Mouse (Mus musculus) WW6 (cell line): ENCODE results near the gene Slfn3.
"Not testable (repeated sequence)": the region's sequence is repeated elsewhere in the genome, so short reads cannot be mapped to it uniquely, and the experiment has no call there.

Experiments
- DNase-seq: peaks from one replicate; pipeline ENCODE4 v3.0.0-alpha.2; 2013; ENCODE audit warnings: low read depth, low spot score

Slfn3 gene

DNA sequence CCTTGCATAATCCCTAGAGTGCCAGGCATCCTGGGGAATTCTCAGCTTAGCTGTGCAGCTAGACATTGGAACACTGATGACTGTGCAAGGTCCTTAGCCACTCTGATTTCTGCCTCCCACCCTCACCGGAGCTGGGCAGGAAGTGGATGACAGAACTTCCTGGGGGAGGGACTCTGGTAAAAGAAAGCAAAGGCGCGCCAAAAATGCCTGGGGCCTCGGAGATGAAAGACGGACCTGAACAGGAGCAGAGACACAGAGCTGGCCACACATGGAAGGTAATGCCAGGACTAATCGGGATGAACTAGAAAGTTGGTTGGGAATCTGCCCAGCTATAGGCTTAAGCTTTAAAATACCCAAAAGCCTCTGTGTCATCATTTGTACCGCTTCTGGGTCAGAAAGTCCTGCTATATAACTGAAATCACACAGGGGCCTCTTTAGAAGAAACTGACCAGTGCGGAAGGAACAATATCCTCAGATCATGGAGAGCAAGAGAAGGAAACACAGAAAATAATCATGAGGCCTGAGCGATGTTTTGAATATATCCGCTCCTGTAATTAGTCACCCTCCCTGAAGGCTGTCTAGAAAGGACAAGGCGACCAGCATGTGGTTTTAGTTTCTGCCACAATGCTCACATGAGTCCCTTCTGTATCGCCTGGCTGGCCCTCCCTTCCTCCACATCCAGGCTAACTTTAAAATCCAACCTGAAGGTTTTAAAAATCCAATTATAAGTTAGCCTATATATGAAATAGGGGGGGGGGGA lies at the start of gene Slfn3:
TSS of gene Slfn3 (plus strand) at position 197 of the 760 bp plus-strand sequence.
- no peak for DNase-seq

DNA sequence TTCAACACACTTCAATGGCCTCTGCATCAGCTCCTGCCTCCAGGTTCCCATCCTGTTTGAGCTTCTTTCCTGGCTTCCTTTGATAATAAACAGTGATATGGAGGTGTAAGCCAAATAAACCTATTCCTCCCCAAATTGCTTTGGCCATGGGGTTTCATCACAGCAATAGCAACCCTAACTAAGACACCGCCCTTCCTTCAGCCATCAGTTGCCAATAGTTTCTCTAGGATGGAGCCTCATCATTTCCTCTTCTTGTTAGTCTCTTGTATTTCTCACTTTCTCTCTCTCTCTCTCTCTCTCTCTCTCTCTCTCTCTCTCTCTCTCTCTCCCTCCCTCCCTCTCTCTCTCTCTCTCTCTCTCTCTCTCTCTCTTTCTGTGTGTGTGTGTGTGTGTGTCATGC lies 42.2 kb upstream of the Slfn3 start:
- DNase-seq = not testable (repeated sequence)

DNA sequence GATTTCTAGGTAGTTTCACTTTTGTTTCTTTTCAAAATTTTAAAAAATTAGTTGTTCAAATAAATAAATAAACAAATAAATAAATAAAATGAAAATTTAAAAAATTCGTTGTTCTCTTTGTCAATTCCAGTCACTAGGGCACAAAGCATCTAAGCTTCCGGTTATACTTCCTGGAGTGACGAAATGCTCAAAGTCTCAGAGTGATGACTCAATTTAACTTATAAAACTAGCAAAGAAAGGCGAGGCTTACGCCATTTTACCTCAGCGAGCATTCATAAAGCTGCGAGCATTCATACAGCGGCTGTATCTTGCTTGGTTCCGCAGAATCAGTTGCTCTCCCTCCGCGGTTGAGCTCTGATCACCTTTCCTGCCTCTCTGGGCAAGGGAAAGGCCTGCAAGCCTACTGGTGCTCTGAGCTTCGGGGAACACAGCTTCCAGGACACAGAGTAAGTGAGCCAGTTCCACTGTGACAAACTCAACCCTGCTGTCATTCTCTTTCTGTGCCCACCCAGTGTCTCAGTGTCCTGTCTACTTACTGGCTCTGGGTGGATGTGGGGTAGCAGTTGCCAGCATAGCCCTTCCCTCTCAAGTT lies 16.1 kb upstream of the Slfn3 start, which contains the start of gene Slfn4:
TSS of gene Slfn4 (plus strand) at position 239 of the 592 bp plus-strand sequence.
- DNase-seq = no peak

DNA sequence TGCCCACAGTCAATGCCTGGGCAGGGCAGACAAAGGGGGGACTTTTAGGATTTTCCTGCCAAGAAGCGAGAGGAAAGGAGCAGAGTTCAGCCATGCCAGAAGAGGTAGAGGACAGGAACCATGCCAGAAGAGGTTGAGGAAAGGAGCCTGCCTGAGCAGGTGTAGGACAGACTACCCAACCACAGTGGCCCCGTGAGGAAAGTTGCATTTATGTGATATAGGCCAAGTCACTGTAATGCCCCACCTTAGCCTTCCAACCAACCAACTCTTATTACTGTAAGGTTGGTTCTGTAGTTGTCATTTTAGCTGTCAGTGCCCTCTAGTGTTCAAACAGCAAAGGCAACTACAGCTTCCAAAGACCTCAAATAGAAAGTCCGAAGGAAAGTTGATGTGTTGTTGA lies 871 bp downstream of the Slfn3 start:
- DNase-seq = no peak

DNA sequence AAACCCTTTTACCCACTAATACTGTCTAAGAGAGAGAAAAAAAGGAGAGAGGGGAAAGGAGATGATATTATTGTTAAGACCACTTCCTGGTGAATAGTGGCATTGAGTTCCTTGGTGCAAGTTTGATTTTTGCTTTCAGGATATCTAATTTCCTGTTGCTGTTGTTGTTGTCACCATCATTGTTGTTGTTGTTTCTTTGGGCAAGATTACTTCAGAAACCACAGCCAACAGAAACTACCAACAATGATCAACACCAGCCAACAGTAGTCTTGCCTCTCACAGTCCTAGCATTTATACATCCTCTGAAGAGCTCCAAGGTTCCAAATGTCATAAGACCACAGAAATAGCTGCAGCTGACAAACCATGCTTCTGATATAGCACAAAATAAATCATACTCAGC lies 13.9 kb downstream of the Slfn3 start:
- no peak for DNase-seq

DNA sequence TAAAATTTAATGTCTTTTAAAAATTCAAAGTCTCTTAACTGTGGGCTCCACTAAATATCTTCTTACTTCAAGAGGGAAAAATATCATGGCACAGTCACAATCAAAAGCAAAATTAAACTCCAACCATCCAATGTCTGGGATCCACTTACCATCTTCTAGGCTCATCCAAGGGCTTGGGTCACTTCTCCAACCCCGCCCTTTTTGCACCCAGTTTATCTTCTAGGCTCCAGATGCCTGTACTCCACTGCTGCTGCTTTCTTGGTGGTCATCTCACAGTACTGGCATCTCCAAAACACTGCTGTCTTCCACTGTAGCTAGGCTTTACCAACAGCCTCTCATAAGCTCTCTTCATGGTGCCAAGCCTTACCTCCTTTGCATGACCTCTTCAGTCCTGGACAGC lies 25.0 kb downstream of the Slfn3 start:
- DNase-seq = no peak

DNA sequence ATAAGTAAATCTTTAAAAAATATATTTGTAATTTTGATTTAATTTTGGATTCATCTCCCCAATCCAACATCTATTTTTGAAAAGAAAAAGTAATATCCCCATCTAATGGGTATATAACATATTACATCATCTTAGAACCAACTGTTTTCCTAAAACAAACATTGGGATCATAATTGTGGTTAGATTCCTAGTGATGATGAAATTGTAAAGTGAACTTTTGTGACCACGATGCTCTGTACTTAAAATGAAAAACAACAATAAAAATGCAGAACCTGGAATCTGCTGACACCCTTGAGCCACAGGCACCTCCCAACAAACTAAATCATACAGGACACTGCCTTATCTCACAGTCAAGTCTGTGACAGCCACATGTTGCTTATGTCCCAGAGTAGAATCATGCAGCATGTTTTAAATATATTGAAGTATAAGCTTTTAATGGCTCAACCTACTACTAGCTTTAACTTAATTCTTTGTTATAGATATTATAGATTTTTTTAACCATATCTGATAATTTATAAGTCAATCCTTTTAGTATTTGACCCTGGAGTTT lies 30.3 kb downstream of the Slfn3 start:
- no peak for DNase-seq

DNA sequence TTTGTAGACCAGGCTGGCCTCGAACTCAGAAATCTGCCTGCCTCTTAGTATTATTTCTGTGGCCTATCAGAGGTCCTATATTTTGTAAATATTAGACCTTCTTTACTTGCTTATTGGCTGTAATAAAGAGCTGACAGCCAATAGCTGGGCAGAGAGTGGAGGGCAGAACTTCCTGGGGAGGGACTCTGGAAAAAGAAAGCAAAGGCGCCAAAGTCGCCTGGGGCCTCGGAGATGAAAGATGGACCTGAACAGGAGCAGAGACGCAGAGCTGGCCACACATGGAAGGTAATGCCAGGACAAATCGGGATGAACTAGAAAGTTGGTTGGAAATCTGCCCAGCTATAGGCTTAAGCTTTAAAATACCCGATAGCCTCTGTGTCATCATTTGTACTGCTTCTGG lies 32.2 kb downstream of the Slfn3 start:
- DNase-seq = no peak

DNA sequence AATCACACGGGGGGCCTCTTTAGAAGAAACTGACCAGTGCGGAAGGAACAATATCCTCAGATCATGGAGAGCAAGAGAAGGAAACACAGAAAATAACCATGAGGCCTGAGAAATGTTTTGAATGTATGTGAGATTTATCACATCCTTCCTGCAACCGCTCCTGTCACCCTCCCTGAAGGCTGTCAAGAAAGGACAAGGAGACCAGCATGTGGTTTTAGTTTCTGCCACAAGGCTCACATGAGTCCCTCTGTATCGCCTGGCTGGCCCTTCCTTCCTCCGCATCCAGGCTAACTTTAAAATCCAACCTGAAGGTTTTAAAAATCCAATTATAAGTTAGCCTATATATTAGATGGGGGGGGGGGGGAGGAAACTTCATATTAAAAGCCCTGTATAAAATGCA lies 32.7 kb downstream of the Slfn3 start:
- not testable (repeated sequence) for DNase-seq

DNA sequence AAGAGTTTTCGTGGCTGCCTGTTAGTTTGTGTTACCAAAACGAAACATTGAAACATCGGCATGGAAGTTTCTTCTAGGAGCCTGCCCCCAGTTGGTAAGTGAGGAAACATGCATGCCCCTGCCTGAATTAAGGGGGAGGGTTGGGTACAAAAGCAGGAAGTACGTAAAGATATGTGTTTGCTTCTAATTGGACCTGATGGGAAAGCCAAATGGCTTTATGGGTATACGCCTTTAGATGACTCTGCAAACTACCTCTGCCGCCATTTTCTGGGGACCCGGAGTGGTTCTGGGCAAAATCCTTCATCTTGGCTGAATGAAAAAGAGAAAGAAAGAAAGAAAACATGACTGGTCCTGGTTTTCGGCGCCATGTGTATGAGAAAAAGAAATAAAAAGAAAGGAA lies 33.1 kb downstream of the Slfn3 start:
- no peak for DNase-seq

DNA sequence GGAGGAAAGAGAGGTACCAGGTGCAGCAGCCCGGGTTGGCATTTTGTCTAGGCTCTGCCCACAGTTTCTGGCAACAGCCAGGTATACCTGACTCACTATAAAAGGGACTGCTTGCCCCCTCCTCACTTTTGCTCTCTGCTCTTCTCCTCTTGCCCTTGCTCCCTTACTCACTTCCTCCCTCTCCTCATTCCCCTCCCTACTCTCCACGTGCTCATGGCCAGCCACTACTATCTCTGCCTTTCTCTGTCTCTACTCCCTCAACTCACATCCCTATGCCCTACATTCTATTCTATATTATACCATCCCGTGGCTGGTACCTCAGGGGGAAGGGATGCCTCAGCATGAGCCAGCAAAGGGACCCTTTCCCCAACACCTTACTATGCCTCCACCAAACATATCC lies 33.6 kb downstream of the Slfn3 start:
- no peak for DNase-seq

DNA sequence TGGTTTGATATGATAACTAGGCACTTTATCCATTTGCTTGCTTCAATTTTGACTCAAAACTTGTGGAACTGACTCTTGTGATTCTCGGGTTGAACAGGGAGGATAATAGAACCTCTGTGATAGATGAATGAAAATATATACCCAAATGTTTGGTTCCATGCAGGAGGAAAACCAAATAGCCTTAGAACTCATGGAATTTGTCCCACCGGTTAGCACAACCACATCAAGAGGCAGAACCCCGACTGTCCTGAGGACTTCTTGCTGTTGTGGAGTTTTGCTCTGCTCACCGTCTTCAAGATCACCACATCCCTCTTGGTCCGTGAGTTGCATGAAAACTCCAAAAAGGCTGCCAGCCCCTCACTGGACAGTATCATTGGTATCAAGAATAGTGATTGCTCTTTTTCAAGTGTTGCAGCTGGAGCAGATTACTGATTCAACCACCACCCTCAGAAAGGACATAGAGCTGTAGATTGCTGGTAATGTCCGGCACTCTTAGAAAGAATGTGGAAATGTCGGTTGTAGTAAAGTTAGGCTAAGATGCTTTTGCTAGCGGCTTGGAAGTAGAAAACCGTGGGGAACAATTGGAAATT lies 34.3 kb downstream of the Slfn3 start:
- DNase-seq = no peak

DNA sequence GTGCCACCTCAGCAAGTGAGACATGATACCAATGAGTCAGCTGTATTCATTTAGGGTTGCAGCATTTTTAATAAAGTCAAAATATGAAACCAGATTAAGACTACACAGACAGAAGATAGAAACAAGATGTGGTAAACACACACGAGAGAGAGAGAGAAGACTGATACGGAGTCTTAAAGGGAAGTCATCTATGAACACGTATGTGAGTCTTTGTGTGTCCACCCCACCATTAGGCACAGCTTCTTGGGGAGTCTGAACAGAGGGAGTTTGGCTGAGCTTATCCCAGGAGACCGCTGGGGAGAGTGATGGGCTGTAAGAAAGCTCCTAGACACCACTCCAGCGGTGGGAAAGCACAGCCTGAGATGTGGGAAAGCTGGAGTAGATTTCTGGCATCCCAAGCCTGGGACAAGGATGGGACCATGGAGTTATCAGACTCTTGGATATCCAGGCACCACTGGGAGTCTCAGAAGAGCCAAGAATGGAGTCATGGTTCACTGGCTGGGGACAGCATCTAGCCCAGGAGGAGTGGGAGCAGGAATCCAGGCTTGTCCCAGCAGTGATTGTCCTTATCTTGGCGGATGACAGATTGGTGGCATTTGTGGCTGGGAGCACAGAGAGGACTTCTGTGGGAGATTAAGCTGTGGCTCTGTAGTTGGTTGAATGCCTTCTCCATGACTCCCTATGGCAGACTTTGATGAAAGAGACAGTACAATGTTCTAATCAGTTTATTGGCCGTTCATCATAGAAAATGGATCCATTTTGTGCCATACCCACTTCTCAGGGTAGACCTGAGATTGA lies 37.0 kb downstream of the Slfn3 start:
- DNase-seq = no peak

DNA sequence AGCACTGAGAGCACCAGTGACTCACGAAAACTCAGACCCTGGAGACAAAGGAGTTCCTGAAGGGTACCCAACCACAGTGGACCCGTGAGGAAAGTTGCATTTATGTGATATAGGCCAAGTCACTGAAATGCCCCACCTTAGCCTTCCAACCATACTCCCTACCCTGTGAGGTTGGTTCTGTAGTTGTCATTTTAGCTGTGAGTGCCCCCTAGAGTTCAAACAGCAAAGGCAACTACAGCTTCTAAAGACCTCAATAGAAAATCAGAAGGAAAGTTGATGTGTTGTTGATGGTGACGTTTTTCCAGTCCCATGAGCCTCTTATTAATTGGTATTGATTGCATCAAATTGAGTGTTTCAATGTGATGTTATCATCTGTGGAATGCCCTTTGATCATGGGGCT lies 39.8 kb downstream of the Slfn3 start:
- DNase-seq = no peak

DNA sequence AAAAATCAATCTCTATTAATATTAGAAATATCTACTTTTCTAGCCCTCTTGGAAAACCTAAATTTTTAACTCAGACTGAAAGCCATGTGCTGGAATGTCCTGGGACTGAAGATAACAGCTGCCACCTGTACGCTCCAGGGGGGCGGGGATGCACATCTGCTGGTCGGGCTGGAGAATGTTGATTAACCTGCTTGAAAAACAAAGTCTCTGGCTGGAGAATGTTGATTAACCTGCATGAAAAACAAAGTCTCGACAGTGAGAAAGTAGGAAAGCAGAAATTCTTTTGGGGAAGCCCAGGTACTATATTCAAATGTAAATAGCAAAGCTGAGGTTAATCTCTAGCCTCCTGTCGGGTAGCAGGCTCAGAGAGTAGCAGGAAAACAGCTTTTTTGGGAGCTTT lies 42.5 kb downstream of the Slfn3 start:
- DNase-seq = not testable (repeated sequence)

DNA sequence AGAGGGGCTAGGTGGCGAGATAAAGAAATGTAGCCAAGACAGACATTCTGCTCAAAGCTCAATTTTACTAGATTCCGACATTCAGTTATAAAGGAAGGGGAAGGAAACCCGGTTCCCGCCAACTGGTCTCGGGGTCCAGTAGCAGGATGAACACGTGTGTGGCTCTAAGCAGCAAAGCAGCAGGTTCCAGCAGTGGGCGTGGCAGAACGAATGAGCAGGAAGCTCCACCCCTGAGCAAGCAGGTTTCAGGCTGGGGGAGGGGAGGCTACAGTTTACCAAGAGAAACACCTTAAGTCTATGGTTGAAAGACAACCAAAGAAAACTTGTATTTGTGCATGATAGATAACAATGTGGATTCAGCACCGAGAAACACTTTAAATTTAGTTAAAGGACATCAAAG lies 46.3 kb downstream of the Slfn3 start:
- DNase-seq = not testable (repeated sequence)

DNA sequence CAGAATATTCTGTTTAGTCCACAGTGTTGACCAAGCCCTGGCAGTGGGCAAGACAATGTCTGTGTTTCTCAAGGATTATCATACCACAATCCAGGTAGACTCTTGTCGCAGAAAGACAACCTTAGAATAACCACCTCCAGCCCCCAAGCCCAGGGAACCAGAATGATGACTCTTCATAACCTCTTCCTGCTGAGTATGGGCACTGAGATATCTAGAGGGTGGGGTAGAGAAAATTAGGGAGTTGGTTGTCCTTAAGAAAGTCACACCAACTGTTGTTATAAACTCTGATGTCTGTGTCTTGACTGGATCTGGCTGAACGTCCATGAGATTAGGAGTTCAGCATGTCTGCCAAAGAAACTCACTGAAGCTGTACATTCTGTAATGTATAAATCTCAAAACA lies 47.3 kb downstream of the Slfn3 start:
- no peak for DNase-seq

DNA sequence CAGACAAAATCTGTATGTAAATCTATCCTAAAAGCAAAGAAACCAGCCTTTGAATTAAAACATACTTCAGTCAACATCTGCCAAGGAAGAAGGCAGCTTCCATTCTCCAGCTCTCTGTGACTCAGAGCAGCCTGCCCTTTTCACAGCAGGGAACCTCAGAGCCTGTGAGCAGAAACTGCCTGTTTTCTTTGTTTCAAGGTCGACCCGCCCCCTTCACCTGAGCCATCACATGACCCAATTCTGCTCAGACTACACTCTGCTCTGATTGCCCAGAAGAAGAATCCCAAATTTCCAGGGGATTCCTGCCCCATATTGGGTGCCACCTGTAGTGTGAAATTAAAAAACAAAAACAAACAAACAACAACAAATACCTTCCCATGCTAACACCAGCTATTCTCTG lies 48.7 kb downstream of the Slfn3 start:
- no peak for DNase-seq

DNA sequence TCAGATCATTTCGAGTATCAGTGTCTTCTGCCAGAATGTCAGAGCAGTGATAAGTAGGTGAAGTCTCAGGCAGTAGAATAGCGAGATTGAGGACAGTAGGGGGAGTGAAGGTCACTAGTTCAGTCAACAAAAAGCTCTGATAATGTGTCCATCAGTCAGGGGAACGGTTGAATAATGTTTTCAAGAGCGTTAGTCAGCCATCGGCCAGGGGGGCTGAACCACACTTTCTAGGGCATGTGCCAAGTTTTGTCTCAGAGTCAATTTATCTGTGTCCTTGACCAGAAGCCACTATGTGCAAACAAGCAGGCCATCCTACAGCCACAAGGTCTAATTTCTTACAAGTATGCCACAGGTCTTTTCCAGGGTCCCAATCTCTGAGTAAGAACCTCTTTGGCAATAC lies 66.1 kb downstream of the Slfn3 start:
- not testable (repeated sequence) for DNase-seq

DNA sequence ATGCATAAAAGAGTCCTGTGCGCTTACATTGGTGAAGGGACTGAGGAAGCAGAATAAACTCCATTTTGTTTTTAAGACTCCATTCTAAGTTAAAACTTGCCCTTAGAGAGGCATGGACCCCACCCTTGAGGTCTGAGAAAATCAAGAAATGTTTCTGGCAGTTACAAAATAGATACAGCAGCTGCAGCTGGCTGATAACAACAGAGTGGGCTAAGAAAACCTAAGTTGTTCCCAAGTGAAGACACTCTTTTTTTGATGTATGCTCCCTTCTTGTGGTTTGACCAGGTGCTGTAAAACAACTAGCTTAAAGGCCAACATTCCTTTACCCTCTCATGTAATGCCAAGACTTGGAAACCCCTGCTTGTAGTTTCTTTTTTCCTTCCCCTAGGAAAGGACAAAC lies 71.5 kb downstream of the Slfn3 start:
- DNase-seq = no peak

DNA sequence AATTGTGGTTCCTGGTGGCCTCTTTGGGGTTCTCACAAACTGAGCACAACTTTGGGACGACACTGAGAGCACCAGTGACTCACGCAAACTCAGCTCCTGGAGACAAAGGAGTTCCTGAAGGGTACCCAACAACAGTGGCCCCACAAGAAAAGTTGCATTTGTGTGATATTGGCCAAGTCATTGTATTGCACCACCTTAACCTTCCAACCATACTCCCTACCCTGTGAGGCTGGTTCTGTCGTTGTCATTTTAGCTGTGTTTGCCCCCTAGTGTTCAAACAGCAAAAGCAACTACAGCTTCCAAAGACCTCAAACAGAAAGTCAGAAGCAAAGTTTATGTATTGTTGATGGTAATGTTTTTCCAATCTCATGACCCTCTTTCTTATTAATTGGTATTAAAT lies 72.0 kb downstream of the Slfn3 start:
- DNase-seq = no peak
